Mouse (Mus musculus) CH12.LX (cell line): ENCODE measurements at regions not wholly inside any gene's neighbourhood (a gene's known extent, or its start where the extent isn't known, plus 50 kb on each side); places are given as distances from the start of the nearest gene placed in this dataset.
A peak's percentile ranks its signal among the peaks of the same experiment; 100 is the strongest.

Experiments used
- DNase-seq: peaks from one replicate; pipeline ENCODE4 v3.0.0-alpha.2; 2013; ENCODE audit errors: extremely low read depth
- H3K27ac ChIP-seq: 2 replicates; pipeline ENCODE4 v1.5.1; 2012; ENCODE audit warnings: low read depth, mild to moderate bottlenecking, control low read depth, moderate library complexity; ENCODE audit not compliant: insufficient read depth
- H3K27me3 ChIP-seq: replicated peaks from 2 replicates; pipeline ENCODE3; 2012; ENCODE audit warnings: inconsistent platforms
- H3K36me3 ChIP-seq, 2 experiments: replicated peaks in 1 of 2; 2 replicates each; pipeline versions ENCODE3 to v1.6.1; 2012; ENCODE audit warnings: inconsistent platforms in 1 of 2, low read length in 1 of 2, mild to moderate bottlenecking in 1 of 2, mixed read lengths in 1 of 2, moderate library complexity in 1 of 2; ENCODE audit not compliant: control insufficient read depth in 1 of 2, insufficient read depth in 1 of 2
- H3K4me1 ChIP-seq, 2 experiments: 2 replicates each; pipeline ENCODE4 v1.6.1; 2012; ENCODE audit warnings: inconsistent platforms in 1 of 2, moderate library complexity in 1 of 2; ENCODE audit not compliant: insufficient read depth in 2 of 2, control insufficient read depth in 1 of 2
- H3K4me2 ChIP-seq: 2 replicates; pipeline ENCODE4 v1.6.1; 2012; ENCODE audit warnings: low read depth, mild to moderate bottlenecking, control low read depth; ENCODE audit not compliant: poor library complexity, insufficient read depth, severe bottlenecking
- H3K4me3 ChIP-seq, 3 experiments: fragments of 150-350 bp in 1 of 3; sonication (generic) in 1 of 3; replicated peaks in 1 of 3; 2 replicates each; pipeline versions ENCODE3 to v1.5.1; 2011 to 2012; ENCODE audit warnings: low read depth in 2 of 3, low read length in 2 of 3, mild to moderate bottlenecking in 2 of 3, moderate library complexity in 2 of 3, control low read depth in 1 of 3, improper control_type of control experiment in 1 of 3, inconsistent platforms in 1 of 3, mixed read lengths in 1 of 3; ENCODE audit not compliant: poor library complexity in 1 of 3
- H3K79me2 ChIP-seq: replicated peaks from 2 replicates; pipeline ENCODE4 v1.6.1; 2012; ENCODE audit warnings: mild to moderate bottlenecking, moderate library complexity; ENCODE audit not compliant: control insufficient read depth, poor library complexity, insufficient read depth, severe bottlenecking; ENCODE audit errors: extremely low read depth
- H3K9ac ChIP-seq: 2 replicates; pipeline ENCODE4 v1.6.1; 2012; ENCODE audit warnings: low read depth, mild to moderate bottlenecking, control low read depth, moderate library complexity; ENCODE audit not compliant: insufficient read depth
- H3K9me3 ChIP-seq: replicated peaks from 2 replicates; pipeline ENCODE3; 2012; ENCODE audit warnings: low read length, inconsistent platforms, mixed read lengths
- BHLHE40 ChIP-seq: IDR thresholded peaks from 2 replicates; pipeline ENCODE4 v1.6.1; 2011; ENCODE audit warnings: mild to moderate bottlenecking, low read depth, low read length, improper control_type of control experiment
- CTCF ChIP-seq, 2 experiments: IDR thresholded peaks in 1 of 2; conservative IDR thresholded peaks in 1 of 2; 2 replicates each; pipeline ENCODE4 v1.5.1; 2011 to 2012; ENCODE audit warnings: low read depth in 2 of 2, low read length in 2 of 2, improper control_type of control experiment in 1 of 2, inconsistent platforms in 1 of 2, mild to moderate bottlenecking in 1 of 2, moderate library complexity in 1 of 2
- ELF1 ChIP-seq: IDR thresholded peaks from 2 replicates; pipeline ENCODE4 v1.6.1; 2014; ENCODE audit warnings: low read depth, mild to moderate bottlenecking, inconsistent platforms, low read length, improper control_type of control experiment
- GABPA ChIP-seq: IDR thresholded peaks from 2 replicates; pipeline ENCODE4 v1.6.1; 2012; ENCODE audit warnings: low read depth, low read length, improper control_type of control experiment, inconsistent platforms; ENCODE audit not compliant: insufficient replicate concordance
- IRF4 ChIP-seq: IDR thresholded peaks from 2 replicates; pipeline ENCODE4 v1.6.1; 2014; ENCODE audit warnings: low read depth, mild to moderate bottlenecking, inconsistent platforms, low read length, improper control_type of control experiment
- MAFK ChIP-seq: IDR thresholded peaks from 2 replicates; pipeline ENCODE4 v1.6.1; 2011; ENCODE audit warnings: low read length, improper control_type of control experiment; ENCODE audit not compliant: insufficient replicate concordance
- MYC ChIP-seq: IDR thresholded peaks from 2 replicates; pipeline ENCODE4 v1.6.1; 2011; ENCODE audit warnings: low read depth, mild to moderate bottlenecking, improper control_type of control experiment, low read length
- PAX5 ChIP-seq: IDR thresholded peaks from 2 replicates; pipeline ENCODE4 v1.6.1; 2012; ENCODE audit warnings: low read length, inconsistent platforms, mixed read lengths
- RAD21 ChIP-seq: IDR thresholded peaks from 2 replicates; pipeline ENCODE4 v1.6.1; 2011; ENCODE audit warnings: low read depth, mild to moderate bottlenecking, low read length, improper control_type of control experiment, moderate library complexity
- RCOR1 ChIP-seq: conservative IDR thresholded peaks from 2 replicates; pipeline ENCODE4 v1.6.1; 2012; ENCODE audit warnings: low read depth, mild to moderate bottlenecking, inconsistent platforms, low read length, improper control_type of control experiment
- SIN3A ChIP-seq: IDR thresholded peaks from 2 replicates; pipeline ENCODE4 v1.6.1; 2012; ENCODE audit warnings: low read length, improper control_type of control experiment, inconsistent platforms
- SMC3 ChIP-seq: IDR thresholded peaks from 2 replicates; pipeline ENCODE4 v1.6.1; 2011; ENCODE audit warnings: low read depth, low read length, improper control_type of control experiment
- TBP ChIP-seq: conservative IDR thresholded peaks from 2 replicates; pipeline ENCODE4 v1.6.1; 2011; ENCODE audit warnings: low read depth, low read length, improper control_type of control experiment
- TCF12 ChIP-seq: IDR thresholded peaks from 2 replicates; pipeline ENCODE4 v1.6.1; 2014; ENCODE audit warnings: low read depth, mild to moderate bottlenecking, inconsistent platforms, low read length, improper control_type of control experiment
- UBTF ChIP-seq: IDR thresholded peaks from 2 replicates; pipeline ENCODE4 v1.6.1; 2012; ENCODE audit warnings: low read depth, mild to moderate bottlenecking, inconsistent platforms, low read length, improper control_type of control experiment, moderate library complexity
- USF1 ChIP-seq: IDR thresholded peaks from 2 replicates; pipeline ENCODE4 v1.6.1; 2014; ENCODE audit warnings: low read depth, mild to moderate bottlenecking, inconsistent platforms, low read length, improper control_type of control experiment
- ZNF384 ChIP-seq: IDR thresholded peaks from 2 replicates; pipeline ENCODE4 v1.6.1; 2012; ENCODE audit warnings: low read depth, low read length, improper control_type of control experiment, inconsistent platforms
- dilution Hi-C: fragments of 300-500 bp; cut with MboI; formaldehyde crosslinking; loops from 2 replicates; pipeline ENCODE4 v1.14.3; 2020; ENCODE audit warnings: low sequenced_read_pairs; ENCODE audit not compliant: extremely low pct_unique_long_range_greater_than_20kb, extremely low pct_ligation_motif_present
- in situ Hi-C: fragments of 300-500 bp; cut with MboI; formaldehyde crosslinking; loops from 3 replicates; pipeline ENCODE4 v1.14.3; 2019; ENCODE audit warnings: low sequenced_read_pairs, low pct_ligation_motif_present, low pct_unique_long_range_greater_than_20kb, mixed read lengths

GRCm38 (mm10) chr11:64898758-64899586 lies 79.9 kb upstream of the Elac2 start:
- no peak overlapping the region for H3K27ac ChIP-seq
- no peak overlapping the region for H3K4me3 ChIP-seq
- in situ Hi-C loops: loop anchor here (25.0 kb wide), 1 partner anchor 1512 kb away; no protein-coding TSS in a partner anchor
- TF ChIP-seq CTCF (conservative IDR thresholded peaks at IDR 0.05 in 1 of 2, IDR thresholded peaks at IDR 0.05 in 1 of 2; ENCODE audit: low read depth in 2 of 2, low read length in 2 of 2) (peak; percentile 79 to 99), IRF4 (no peak), RAD21 (peak; percentile 59), SMC3 (peak; percentile 81)
- H3K9me3 ChIP-seq: no peaks in the 10 kb centered on the region
- no peaks in the 10 kb centered on the region for H3K36me3 ChIP-seq
- H3K4me2 ChIP-seq: no peak overlapping the region
- H3K27me3 ChIP-seq: peaks cover 6% of the 10 kb centered on the region
- peak; percentile 72 for DNase-seq
- H3K4me1 ChIP-seq: peaks cover 0 to 9% of the 10 kb centered on the region in 2 experiments; a peak in 2 of 4 replicates
- no peak overlapping the region for H3K9ac ChIP-seq
- H3K79me2 ChIP-seq: no peaks in the 10 kb centered on the region
- dilution Hi-C loops: no loop called here

- Histone ChIP-seq H3K4me3 (no peak overlapping the region), H3K9ac (no peak overlapping the region), H3K27ac (no peak overlapping the region), H3K79me2 (no peaks in the 10 kb centered on the region), H3K36me3 (no peaks in the 10 kb centered on the region), H3K4me2 (no peak overlapping the region), H3K9me3 (no peaks in the 10 kb centered on the region), H3K4me1 (peaks cover 0 to 9% of the 10 kb centered on the region in 2 experiments; a peak in 2 of 4 replicates), H3K27me3 (peaks cover 8% of the 10 kb centered on the region)
- dilution Hi-C loops: no loop called here
- in situ Hi-C loops: loop anchor here (25.0 kb wide), 1 partner anchor 1512 kb away; no protein-coding TSS in a partner anchor
- no peak for TF ChIP-seq RAD21
- TF ChIP-seq RCOR1: no peak
- TF ChIP-seq USF1: no peak
- TF ChIP-seq ZNF384: no peak
- no peak for TF ChIP-seq PAX5
- TF ChIP-seq IRF4: no peak
- no peak for TF ChIP-seq MYC
- TF ChIP-seq TCF12: no peak
- TF ChIP-seq SIN3A: no peak
- TF ChIP-seq TBP: no peak
- TF ChIP-seq BHLHE40: no peak
- no peak for TF ChIP-seq MAFK
- no peak for TF ChIP-seq UBTF
- TF ChIP-seq GABPA: no peak
- TF ChIP-seq ELF1: no peak
- no peak for TF ChIP-seq CTCF (conservative IDR thresholded peaks at IDR 0.05 in 1 of 2, IDR thresholded peaks at IDR 0.05 in 1 of 2; ENCODE audit: low read depth in 2 of 2, low read length in 2 of 2)
- DNase-seq: no peak
Measured at GRCm38 (mm10) chr11:64899587-64900278, 79.1 kb upstream of the Elac2 start.
